Mouse (Mus musculus): ENCODE results near the gene Sidt1. TPM values are rescaled to one million over a fixed set of nuclear protein-coding genes. Genes with fewer than 3 reads are reported as not detected.

The Sidt1 gene
- polyA plus RNA-seq (2014; fragmentation: Nextera tagmentation; extraction: Ambion mirVana): not detected in 2 replicates

- no peak for ATAC-seq (replicated peaks; ENCODE audit: insufficient number of reproducible peaks, low FRiP score, low TSS enrichment)
- no peaks in the 10 kb centered on the region for H3K36me3 ChIP-seq (ENCODE audit: control insufficient read depth, insufficient read depth, low read length)
- H3K27me3 ChIP-seq (ENCODE audit: control insufficient read depth, insufficient read depth, low read length): peaks cover 32% of the 10 kb centered on the region
- H3K27ac ChIP-seq (ENCODE audit: low read depth, low read length): no peak within 1 kb of the TSS
- 0 out of 2 replicates have a peak, but pooled peaks cover 2% of the 10 kb centered on the region for H3K9me3 ChIP-seq (replicated peaks; ENCODE audit: control insufficient read depth, low read length)
- peak within 1 kb of the TSS; percentile 69 for H3K9ac ChIP-seq (ENCODE audit: low read depth, low read length)
- peak within 1 kb of the TSS; percentile 99 for H3K4me2 ChIP-seq
- H3K4me3 ChIP-seq (ENCODE audit: low read depth, low read length): peak within 1 kb of the TSS; percentile 66
- 8% methylated on average over 15 of the region's 15 CpGs for WGBS (ENCODE audit: insufficient replicate concordance)
- no peaks in the 10 kb centered on the region for H3K4me1 ChIP-seq (ENCODE audit: control insufficient read depth, insufficient read depth, low read length)
These were observed at the start of gene Sidt1 for GRCm38 (mm10) chr16:44332861-44333284. Sidt1 (minus strand) TSS chr16:44333196.

- ATAC-seq (replicated peaks; ENCODE audit: insufficient number of reproducible peaks, low FRiP score, low TSS enrichment): no peak
- Histone ChIP-seq H3K4me1 (ENCODE audit: control insufficient read depth, insufficient read depth, low read length) (peaks cover 3% of the 10 kb centered on the region; the same call in 1 of the 2 replicates), H3K9ac (ENCODE audit: low read depth, low read length) (no peak overlapping the region), H3K27me3 (ENCODE audit: control insufficient read depth, insufficient read depth, low read length) (no peaks in the 10 kb centered on the region), H3K27ac (ENCODE audit: low read depth, low read length) (no peak overlapping the region), H3K4me3 (ENCODE audit: low read depth, low read length) (no peak overlapping the region), H3K4me2 (peak overlapping the region; percentile 32), H3K36me3 (ENCODE audit: control insufficient read depth, insufficient read depth, low read length) (no peaks in the 10 kb centered on the region), H3K9me3 (replicated peaks; ENCODE audit: control insufficient read depth, low read length) (no peaks in the 10 kb centered on the region)
- WGBS (ENCODE audit: insufficient replicate concordance): 8% methylated on average over 5 of the region's 5 CpGs
These were observed 48.6 kb upstream of the Sidt1 start for GRCm38 (mm10) chr16:44381578-44381977.

- 62% methylated on average over 4 of the region's 4 CpGs for WGBS (ENCODE audit: insufficient replicate concordance)
- ATAC-seq (replicated peaks; ENCODE audit: insufficient number of reproducible peaks, low FRiP score, low TSS enrichment): no peak
- H3K27me3 ChIP-seq (ENCODE audit: control insufficient read depth, insufficient read depth, low read length): no peaks in the 10 kb centered on the region
These were observed 47.0 kb upstream of the Sidt1 start for GRCm38 (mm10) chr16:44380006-44380405.

GRCm38 (mm10) chr16:44375459-44375858 is 42.5 kb upstream of the Sidt1 start:
- Histone ChIP-seq H3K36me3 (ENCODE audit: control insufficient read depth, insufficient read depth, low read length) (0 out of 2 replicates have a peak, but pooled peaks cover 4% of the 10 kb centered on the region), H3K27me3 (ENCODE audit: control insufficient read depth, insufficient read depth, low read length) (no peaks in the 10 kb centered on the region), H3K4me2 (no peak overlapping the region), H3K27ac (ENCODE audit: low read depth, low read length) (no peak overlapping the region), H3K9me3 (replicated peaks; ENCODE audit: control insufficient read depth, low read length) (no peaks in the 10 kb centered on the region), H3K4me1 (ENCODE audit: control insufficient read depth, insufficient read depth, low read length) (no peaks in the 10 kb centered on the region; the same call in 1 of the 2 replicates), H3K9ac (ENCODE audit: low read depth, low read length) (no peak overlapping the region), H3K4me3 (ENCODE audit: low read depth, low read length) (no peak overlapping the region)
- no peak for ATAC-seq (replicated peaks; ENCODE audit: insufficient number of reproducible peaks, low FRiP score, low TSS enrichment)
- 72% methylated on average over 4 of the region's 4 CpGs for WGBS (ENCODE audit: insufficient replicate concordance)

More at GRCm38 (mm10) chr16:44380006-44380405, 47.0 kb upstream of the Sidt1 start:
- Histone ChIP-seq H3K4me1 (ENCODE audit: control insufficient read depth, insufficient read depth, low read length) (peaks cover 3% of the 10 kb centered on the region; the same call in 1 of the 2 replicates), H3K36me3 (ENCODE audit: control insufficient read depth, insufficient read depth, low read length) (no peaks in the 10 kb centered on the region), H3K9ac (ENCODE audit: low read depth, low read length) (no peak overlapping the region), H3K4me3 (ENCODE audit: low read depth, low read length) (no peak overlapping the region), H3K27ac (ENCODE audit: low read depth, low read length) (no peak overlapping the region), H3K9me3 (replicated peaks; ENCODE audit: control insufficient read depth, low read length) (no peaks in the 10 kb centered on the region), H3K4me2 (no peak overlapping the region)

- Histone ChIP-seq H3K9me3 (replicated peaks; ENCODE audit: control insufficient read depth, low read length) (no peaks in the 10 kb centered on the region), H3K4me3 (ENCODE audit: low read depth, low read length) (no peak overlapping the region), H3K4me2 (no peak overlapping the region), H3K36me3 (ENCODE audit: control insufficient read depth, insufficient read depth, low read length) (peaks cover 6% of the 10 kb centered on the region; the same call in 1 of the 2 replicates), H3K9ac (ENCODE audit: low read depth, low read length) (no peak overlapping the region), H3K27ac (ENCODE audit: low read depth, low read length) (no peak overlapping the region), H3K4me1 (ENCODE audit: control insufficient read depth, insufficient read depth, low read length) (no peaks in the 10 kb centered on the region), H3K27me3 (ENCODE audit: control insufficient read depth, insufficient read depth, low read length) (no peaks in the 10 kb centered on the region)
- no peak for ATAC-seq (replicated peaks; ENCODE audit: insufficient number of reproducible peaks, low FRiP score, low TSS enrichment)
- WGBS (ENCODE audit: insufficient replicate concordance): 84% methylated on average over 7 of the region's 7 CpGs
These were observed 32.5 kb upstream of the Sidt1 start for GRCm38 (mm10) chr16:44365522-44365921.

- H3K4me3 ChIP-seq (ENCODE audit: low read depth, low read length): no peak overlapping the region
- no peak overlapping the region for H3K27ac ChIP-seq (ENCODE audit: low read depth, low read length)
- no peak for ATAC-seq (replicated peaks; ENCODE audit: insufficient number of reproducible peaks, low FRiP score, low TSS enrichment)
- no peaks in the 10 kb centered on the region for H3K9me3 ChIP-seq (replicated peaks; ENCODE audit: control insufficient read depth, low read length)
- H3K27me3 ChIP-seq (ENCODE audit: control insufficient read depth, insufficient read depth, low read length): no peaks in the 10 kb centered on the region
- peaks cover 6% of the 10 kb centered on the region; the same call in 1 of the 2 replicates for H3K36me3 ChIP-seq (ENCODE audit: control insufficient read depth, insufficient read depth, low read length)
- H3K4me1 ChIP-seq (ENCODE audit: control insufficient read depth, insufficient read depth, low read length): no peaks in the 10 kb centered on the region
- no peak overlapping the region for H3K4me2 ChIP-seq
- no peak overlapping the region for H3K9ac ChIP-seq (ENCODE audit: low read depth, low read length)
- WGBS (ENCODE audit: insufficient replicate concordance): 88% methylated on average over 10 of the region's 10 CpGs
These were observed 29.2 kb upstream of the Sidt1 start for GRCm38 (mm10) chr16:44361921-44362890.

GRCm38 (mm10) chr16:44357571-44358268 is 24.7 kb upstream of the Sidt1 start:
- Histone ChIP-seq H3K4me2 (no peak overlapping the region), H3K27me3 (ENCODE audit: control insufficient read depth, insufficient read depth, low read length) (no peaks in the 10 kb centered on the region), H3K9ac (ENCODE audit: low read depth, low read length) (no peak overlapping the region), H3K4me3 (ENCODE audit: low read depth, low read length) (no peak overlapping the region), H3K36me3 (ENCODE audit: control insufficient read depth, insufficient read depth, low read length) (peaks cover 6% of the 10 kb centered on the region; the same call in 1 of the 2 replicates), H3K27ac (ENCODE audit: low read depth, low read length) (no peak overlapping the region), H3K4me1 (ENCODE audit: control insufficient read depth, insufficient read depth, low read length) (no peaks in the 10 kb centered on the region), H3K9me3 (replicated peaks; ENCODE audit: control insufficient read depth, low read length) (no peaks in the 10 kb centered on the region)
- peak; percentile 77; the same call in 1 of the 2 replicates for ATAC-seq (replicated peaks; ENCODE audit: insufficient number of reproducible peaks, low FRiP score, low TSS enrichment)
- WGBS (ENCODE audit: insufficient replicate concordance): 68% methylated on average over 4 of the region's 4 CpGs

GRCm38 (mm10) chr16:44356291-44356690 is 23.3 kb upstream of the Sidt1 start:
- H3K27me3 ChIP-seq (ENCODE audit: control insufficient read depth, insufficient read depth, low read length): no peaks in the 10 kb centered on the region
- H3K9me3 ChIP-seq (replicated peaks; ENCODE audit: control insufficient read depth, low read length): no peaks in the 10 kb centered on the region
- no peak overlapping the region for H3K4me3 ChIP-seq (ENCODE audit: low read depth, low read length)
- WGBS (ENCODE audit: insufficient replicate concordance): 51% methylated on average over 7 of the region's 7 CpGs
- H3K27ac ChIP-seq (ENCODE audit: low read depth, low read length): no peak overlapping the region
- no peak overlapping the region for H3K9ac ChIP-seq (ENCODE audit: low read depth, low read length)
- no peak for ATAC-seq (replicated peaks; ENCODE audit: insufficient number of reproducible peaks, low FRiP score, low TSS enrichment)
- no peak overlapping the region for H3K4me2 ChIP-seq
- no peaks in the 10 kb centered on the region for H3K4me1 ChIP-seq (ENCODE audit: control insufficient read depth, insufficient read depth, low read length)
- peaks cover 5% of the 10 kb centered on the region; the same call in 1 of the 2 replicates for H3K36me3 ChIP-seq (ENCODE audit: control insufficient read depth, insufficient read depth, low read length)

Measured in heart, embryonic 11.5 days (tissue).